Mouse (Mus musculus) fat pad, adult 2 months (tissue): Measurements from ENCODE around the gene Gnb4.

Experiments used
- DNase-seq: peaks from one replicate; pipeline ENCODE4 v3.0.0-alpha.2; 2011; ENCODE audit warnings: low read depth, low spot score; ENCODE audit errors: extremely low read depth

The Gnb4 gene

DNA sequence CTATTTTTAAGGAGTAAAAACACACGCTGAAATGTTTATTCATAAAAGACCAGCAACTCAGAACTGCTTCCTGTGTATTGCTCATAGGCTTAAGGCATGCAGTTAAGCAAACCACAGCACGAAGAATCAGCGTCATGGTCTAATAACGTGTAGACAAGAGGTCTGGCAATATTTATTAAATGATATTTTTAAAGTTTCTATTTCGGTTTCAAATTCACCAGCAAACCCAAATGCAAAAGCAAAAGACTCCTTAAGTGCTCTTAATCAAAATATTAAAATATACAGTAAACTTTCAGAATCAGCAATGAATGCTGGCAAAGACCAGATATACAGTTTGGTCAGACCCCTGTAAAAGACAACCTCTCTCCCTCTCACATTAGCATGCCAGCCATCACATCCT, 1.0 kb downstream of the Gnb4 start:
- DNase-seq, result no peak

DNA sequence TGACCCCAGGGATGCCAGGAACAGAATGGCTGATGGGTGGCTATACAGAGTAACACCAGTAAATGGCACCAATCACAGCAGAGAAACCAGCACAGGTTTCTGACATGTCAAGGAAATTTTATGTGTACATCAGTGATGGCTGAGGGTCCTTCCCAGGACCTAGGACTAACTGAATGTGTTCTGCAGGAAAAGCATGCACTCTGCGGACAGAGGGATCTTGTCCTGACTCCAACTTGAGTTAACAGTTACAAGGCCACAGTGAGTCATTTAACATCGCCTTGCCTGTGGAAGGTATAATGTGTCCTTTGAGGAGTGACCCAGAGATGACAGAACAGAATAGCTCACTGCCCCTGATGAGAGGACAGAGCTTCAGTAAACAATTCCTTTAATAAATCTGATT, 1.6 kb downstream of the Gnb4 start:
- no peak for DNase-seq

DNA sequence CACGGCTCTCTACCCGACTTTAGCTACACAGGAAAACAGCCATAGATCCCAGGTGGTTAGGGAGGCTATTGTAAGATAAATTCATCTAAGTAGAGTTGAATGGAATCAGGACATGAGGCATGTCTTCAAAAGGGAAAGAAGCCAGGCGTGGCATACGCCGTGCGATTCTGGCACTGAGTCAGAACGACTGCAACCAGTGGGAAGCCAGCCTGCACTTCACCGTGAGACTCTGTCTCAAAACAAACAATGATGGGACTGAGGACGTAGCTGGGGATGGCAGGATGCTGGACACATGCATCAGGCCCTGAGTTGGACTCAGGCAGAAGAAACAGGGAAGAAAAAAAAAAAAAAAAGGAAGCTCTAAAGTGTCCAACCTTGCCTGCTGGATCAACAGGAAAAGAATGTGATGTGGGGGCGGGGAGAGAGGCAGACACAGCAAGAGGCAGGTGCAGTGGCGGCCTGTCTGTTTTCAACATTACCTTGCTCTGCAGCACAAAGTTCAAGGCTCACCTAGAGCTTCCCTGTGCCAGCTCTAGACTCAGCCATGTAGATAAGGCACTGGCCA, 4.7 kb downstream of the Gnb4 start:
- DNase-seq, result no peak

DNA sequence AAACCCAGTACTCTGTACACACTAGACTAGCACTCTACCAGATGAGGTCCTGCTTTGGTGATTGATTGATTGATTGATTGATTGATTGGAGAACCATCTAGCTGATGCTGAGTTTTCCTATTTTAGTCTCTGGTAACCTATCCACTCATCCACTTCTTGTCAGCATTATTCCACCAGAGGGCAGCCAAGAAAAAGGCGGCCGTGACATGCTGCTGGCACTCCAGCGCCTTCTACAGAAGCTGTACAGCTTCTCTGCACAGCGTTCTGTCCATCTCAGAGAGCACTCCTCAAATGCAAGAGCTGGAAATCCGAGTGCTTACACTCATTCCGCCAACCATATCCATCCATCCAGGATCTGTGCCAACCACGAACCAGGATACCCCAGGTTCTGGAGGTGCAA, 5.8 kb downstream of the Gnb4 start:
- DNase-seq, result no peak

DNA sequence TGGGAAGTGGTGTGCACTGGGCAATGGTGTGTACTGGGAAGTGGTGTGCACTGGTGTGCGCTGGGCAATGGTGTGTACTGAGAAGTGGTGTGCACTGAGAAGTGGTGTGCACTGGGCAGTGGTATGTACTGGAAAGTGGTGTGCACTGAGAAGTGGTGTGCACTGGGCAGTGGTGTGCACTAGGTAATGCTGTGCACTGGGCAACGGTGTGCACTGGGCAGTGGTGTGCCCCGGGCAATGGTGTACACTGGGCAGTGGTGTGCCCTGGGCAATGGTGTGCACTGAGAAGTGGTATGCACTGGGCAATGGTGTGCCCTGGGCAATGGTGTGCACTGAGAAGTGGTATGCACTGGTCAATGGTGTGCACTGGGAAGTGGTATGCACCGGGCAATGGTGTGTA, 7.2 kb downstream of the Gnb4 start:
- no peak for DNase-seq

DNA sequence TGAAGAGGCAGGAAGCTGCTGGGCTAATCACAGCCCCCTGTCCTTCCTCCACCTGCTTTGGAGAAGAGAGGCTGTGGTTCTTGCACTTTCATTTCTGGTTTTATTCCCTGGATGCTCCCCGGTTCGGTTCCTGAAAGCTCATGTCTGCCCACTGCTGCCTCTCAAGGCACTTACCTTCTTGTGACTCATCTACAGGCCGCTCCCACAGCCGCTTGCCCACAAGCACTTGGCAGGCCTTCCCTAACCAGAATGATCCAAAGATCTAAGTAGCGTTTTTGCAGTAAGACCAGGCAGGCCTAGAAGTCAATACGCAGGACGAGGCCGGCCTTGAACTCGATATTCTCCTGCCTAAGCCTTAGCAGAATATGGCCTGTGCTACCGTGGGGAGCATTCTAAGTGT, 15.3 kb downstream of the Gnb4 start:
- no peak for DNase-seq

DNA sequence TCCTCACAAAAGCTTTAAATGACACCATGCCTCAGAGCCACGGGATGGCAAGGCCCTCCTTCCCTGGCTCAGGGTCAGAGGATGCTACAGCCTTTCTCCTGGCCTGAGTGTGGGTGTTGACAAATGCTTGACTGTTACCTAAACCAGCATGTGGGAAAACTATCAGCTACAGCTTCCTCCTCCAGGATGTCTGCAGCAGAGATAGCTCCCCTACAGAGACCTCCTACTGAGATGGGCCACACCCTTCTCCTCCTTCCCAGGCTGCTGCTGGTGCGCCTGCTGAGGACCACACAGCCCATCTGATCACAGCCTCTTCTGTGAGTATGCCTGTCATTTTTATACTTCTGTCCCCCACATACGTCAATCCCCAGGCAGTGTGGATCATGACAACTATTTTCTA, 17.1 kb downstream of the Gnb4 start:
- DNase-seq, result no peak

DNA sequence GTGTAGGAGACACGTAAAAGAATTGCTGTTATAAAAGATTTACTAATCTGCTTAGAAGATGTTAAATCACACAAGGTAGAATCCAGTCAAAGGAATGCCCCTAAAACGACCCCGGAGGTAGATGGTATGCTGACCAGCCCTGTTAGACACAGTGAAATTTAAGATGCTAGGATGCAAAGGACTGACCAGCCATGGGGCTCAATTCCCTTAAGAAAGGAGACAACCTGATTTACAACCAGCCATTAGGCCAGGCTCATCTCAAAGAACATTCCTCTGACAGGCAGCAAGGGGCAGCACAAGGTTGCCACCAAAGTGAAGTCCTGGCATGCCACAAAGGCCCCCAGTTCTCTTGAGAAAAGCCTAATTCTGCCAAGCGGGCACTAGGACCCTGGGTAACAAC, 21.3 kb downstream of the Gnb4 start:
- DNase-seq, result no peak

DNA sequence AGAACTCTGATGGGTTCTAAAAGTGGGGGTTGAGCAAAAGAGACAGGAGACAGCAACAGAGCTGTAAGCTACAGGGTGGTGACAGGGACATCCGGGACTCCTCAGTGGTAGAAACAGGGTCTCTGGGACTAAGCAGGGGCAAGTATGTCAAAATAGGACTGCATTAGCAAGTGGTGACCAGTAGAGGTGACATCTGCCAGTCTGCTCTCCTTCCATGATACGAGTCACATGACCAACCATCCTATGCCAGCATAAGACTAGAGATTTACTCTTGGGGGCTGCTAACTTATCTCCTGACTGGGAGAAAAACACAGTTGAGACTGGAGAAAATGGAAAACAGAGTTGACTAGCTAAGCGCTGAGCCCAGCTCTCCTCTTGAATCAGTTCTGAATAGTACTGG, 30.1 kb downstream of the Gnb4 start:
- no peak for DNase-seq

DNA sequence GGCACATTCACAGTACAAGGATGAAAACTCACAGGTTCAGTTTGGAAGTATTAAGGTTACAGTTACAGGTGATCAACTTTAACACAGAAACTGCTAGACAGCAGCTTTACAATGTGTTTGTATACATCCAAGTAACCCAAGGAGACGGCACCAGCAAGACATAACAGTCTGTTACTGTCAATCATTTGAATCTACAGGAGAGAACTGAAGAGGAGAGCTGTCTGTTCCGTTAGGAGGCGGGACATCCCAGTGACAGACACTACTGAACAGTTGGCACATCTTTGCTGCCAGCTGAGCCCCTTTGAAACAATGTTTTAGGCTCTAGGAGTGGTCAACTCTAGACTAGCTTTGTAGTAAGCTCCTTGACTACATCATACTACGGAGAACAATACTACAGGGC, 32.9 kb downstream of the Gnb4 start:
- DNase-seq, result no peak

DNA sequence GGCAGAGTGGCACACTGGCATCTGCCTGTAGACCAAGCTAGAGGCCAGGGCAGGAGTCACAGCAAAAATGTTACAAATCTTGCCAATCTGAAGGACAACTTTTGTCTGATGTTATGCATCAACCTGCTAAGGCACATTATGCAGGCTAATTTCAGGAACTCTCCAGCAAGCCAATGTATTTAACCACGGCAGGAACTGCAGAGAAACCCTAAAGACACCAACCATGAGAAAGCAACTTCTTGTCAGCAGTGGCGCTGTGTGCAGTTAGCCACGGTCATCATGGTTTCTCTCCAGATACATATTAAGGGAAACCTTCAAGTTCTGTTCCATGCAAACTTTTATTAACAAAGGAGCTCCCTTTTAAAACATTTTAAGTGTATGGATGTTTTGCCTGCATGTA, 34.5 kb downstream of the Gnb4 start:
- no peak for DNase-seq

DNA sequence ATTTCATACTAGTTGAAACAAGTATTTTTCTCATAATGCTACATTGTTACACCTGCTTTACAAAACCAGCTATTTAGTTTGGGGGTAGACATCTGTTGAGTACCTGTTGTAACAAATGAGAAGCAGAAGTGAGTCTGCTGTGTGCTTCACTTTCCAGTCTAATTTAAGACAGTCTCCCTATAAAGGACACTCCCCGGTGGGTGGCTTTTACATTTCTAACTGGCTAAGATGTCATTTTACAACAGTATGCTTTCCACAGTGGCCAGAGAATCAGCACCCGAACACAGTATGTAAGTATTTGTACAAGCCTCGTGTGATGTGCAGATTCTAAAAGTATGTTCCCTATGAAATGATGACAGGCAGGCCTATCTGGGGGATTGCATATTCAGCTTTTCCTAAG, 35.6 kb downstream of the Gnb4 start:
- DNase-seq, result no peak

DNA sequence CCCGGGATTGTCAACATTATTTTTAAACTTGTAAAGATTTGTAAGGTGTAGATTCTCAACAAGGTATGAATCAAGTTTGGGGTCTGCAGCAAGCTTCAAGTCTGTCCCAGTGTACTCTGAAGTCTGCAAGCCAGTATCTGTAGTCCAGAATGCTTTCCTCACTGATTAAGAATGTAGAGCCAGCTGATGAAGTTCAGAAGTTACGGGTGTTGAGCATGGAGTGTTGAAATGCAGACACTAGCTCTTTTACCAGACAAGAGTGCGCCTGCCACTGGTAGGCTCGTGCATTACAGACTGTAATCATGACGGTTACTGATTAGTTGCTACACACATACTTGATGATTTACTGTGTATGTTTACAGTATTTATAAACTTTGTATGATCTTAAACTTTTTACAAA, 37.6 kb downstream of the Gnb4 start:
- no peak for DNase-seq

DNA sequence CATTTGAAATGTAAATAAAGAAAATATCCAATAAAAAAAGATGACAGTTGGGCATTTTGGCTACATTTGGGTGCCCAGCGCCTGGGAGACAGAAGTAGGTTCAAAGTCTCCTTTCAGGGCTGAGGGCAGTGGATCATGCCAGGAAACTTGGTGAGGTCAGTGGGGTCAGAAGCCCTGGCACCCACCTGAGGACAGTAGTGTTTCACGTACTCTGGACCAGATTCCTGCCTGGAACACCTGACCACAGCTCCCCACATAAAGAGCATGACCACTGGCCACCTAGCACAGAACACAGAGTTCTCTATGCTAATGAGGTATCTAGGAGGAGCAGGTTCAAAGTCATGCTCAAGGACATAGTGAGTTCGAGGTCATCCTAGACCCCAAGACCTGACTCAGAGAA, 41.2 kb downstream of the Gnb4 start:
- DNase-seq, result no peak

DNA sequence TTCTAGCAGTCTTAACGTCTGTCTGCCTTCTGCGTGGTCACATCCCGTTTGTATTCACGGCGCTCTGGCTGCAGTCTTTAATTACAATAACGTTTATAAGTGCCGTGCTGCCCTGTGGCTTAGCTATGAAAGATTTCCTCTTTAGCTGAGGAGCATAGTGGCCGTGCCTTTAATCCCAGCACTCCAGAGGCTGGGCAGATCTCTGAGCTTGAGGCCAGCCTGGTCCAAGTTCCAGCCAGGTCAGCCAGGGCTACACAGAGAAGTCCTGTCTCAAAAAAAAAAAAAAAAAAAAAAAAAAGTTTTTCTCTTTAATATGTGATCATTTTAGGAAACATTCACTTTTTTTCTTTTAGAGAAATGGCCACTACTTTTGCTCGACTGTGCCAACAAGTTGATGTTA, 42.5 kb downstream of the Gnb4 start:
- DNase-seq, result no peak

DNA sequence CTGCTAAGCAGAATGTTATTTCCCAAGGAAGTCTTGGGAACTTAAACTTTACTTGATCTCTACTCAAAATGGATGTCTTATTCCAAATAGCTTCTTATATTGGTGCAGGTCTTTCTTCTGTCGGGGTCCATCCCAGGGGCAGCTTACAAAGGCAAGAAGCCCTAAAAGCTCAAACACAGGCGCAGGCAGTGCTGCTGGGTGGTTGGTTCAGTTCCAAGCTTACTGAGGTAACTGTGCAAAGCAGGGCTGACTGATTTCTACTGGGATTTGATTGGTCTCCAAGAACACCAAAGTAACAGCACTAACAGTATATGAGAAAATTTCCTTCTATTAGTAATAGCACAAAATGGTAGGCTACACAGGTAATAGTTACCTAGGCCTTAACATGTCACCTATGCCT, 43.3 kb downstream of the Gnb4 start:
- no peak for DNase-seq

DNA sequence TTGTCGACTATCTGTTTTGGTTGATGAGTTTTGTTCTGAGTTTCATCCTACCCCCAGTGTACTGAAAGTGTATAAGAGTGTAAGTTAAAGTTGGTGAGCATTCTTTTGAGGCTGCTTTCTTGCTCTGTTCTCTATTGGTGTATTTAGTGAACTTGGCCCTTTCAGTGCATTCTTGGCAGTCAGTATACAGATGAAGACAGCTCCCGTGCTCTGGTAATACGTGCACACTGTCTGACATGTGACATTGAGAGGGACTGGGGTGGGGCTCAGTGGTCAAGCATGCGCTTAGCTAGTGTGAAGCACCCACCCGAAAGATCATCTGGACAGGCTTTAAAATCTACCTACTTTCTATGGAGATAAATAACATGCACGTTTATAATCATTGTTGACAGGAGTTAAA, 53.0 kb downstream of the Gnb4 start:
- no peak for DNase-seq

DNA sequence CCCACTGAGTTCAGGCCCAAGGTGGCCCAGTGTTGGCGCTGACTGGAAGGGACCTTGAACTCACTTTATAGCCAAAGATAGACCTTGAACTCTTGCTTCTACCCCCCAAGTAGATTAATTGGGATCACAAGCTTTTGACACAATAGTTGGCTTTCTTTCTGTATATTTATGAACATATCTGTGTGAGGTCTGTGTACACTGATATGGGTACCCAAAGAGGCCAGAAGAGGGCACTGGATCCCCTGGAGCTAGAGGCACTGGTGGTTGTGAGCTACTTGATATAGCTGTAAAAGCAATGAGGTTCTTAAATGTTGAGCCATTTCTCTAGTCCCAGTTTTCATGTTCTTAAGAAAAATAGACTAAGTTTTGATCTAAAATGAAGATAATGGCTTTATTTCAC, 63.3 kb downstream of the Gnb4 start:
- no peak for DNase-seq

DNA sequence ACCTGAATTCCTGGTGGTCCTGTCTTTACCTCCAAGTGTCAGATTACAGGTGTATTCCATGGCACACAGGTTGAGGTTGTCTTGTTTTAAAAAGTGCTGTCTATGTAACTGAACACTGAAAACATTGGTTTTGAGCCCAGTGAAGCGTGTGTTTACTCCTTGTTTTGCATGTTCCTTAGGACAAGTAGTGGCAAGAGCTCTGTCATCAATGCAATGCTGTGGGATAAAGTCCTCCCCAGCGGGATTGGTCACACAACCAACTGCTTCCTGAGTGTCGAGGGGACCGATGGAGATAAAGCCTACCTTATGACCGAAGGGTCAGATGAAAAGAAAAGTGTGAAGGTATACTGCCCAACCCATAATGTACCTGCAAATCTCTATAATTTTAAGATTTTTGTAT, 78.3 kb downstream of the Gnb4 start:
- DNase-seq, result no peak

DNA sequence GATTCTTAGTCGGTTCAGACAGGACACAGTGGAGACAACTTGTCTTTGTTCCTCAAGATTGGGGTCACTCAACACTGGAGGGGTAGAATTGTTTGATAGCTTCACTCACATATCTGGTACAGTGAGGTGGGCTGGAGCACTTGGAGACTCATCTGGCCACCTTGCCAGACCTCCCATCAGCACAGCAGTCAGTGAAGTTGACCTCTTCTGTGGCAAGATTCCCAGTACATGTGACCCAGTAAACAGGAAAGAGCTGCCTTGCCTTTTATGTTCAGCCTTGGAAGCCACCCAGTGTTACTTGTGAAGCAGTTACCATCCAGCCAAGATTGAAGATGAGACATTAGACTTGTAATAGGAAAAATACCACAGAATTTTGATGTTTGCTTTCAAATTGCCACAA, 78.8 kb downstream of the Gnb4 start:
- DNase-seq, result no peak

DNA sequence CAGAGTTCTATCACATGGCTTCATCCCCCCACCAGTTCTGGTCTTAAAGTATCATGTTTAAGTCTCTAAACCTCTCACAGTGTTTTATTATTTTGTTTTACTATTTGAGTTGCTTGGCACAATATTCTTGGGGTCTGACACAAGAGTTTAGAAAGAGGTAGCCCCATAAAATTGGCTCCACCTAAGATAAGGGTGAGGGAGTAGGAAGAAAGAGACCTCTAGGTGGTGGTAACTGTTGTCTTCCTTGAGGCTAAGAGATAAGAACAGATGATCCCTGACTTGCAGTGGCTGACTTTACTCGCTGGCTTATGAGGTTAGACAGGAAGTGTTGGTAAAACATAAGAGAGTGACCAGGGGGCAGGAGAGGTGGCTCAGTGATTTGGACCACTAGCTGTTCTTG, 80.7 kb downstream of the Gnb4 start:
- no peak for DNase-seq
